Mouse (Mus musculus) lung, embryonic 14.5 days (tissue): ENCODE data around the gene 4921539E11Rik. TPM values are rescaled to one million over a fixed set of nuclear protein-coding genes. Genes with fewer than 3 reads are reported as not detected.
A peak's percentile ranks its signal among the peaks of the same experiment; 100 is the strongest.

Source experiments
- ATAC-seq: fragments of 200-750 bp; cut with Nextera tagmentation; 2 replicates; pipeline ENCODE4 v1.8.0; 2017; ENCODE audit warnings: mild to moderate bottlenecking, moderate TSS enrichment, moderate library complexity; ENCODE audit not compliant: insufficient read depth
- DNase-seq: peaks from one replicate; pipeline ENCODE4 v3.0.0-alpha.2; 2015
- H3K27ac ChIP-seq: fragments of 300-500 bp; sonication (generic); 2 replicates; pipeline ENCODE4 v1.5.1; 2014; ENCODE audit warnings: low read depth, mild to moderate bottlenecking, moderate library complexity
- H3K27me3 ChIP-seq: fragments of 300-500 bp; sonication (generic); 2 replicates; pipeline ENCODE4 v1.6.1; 2014; ENCODE audit warnings: low read length, control low read depth; ENCODE audit not compliant: insufficient read depth
- H3K36me3 ChIP-seq: fragments of 300-500 bp; sonication (generic); 2 replicates; pipeline ENCODE4 v1.6.1; 2014; ENCODE audit warnings: control low read depth; ENCODE audit not compliant: insufficient read depth
- H3K4me1 ChIP-seq: fragments of 300-500 bp; sonication (generic); 2 replicates; pipeline ENCODE4 v1.6.1; 2014; ENCODE audit warnings: antibody characterized with exemption, control low read depth; ENCODE audit not compliant: insufficient read depth
- H3K4me2 ChIP-seq: fragments of 300-500 bp; sonication (generic); 2 replicates; pipeline ENCODE4 v1.6.1; 2014; ENCODE audit warnings: mild to moderate bottlenecking
- H3K4me3 ChIP-seq: fragments of 300-500 bp; sonication (generic); 2 replicates; pipeline ENCODE4 v1.5.1; 2014; ENCODE audit warnings: low read depth, low read length
- H3K9ac ChIP-seq: fragments of 300-500 bp; sonication (generic); 2 replicates; pipeline ENCODE4 v1.6.1; 2014
- H3K9me3 ChIP-seq: fragments of 300-500 bp; sonication (generic); 2 replicates; pipeline ENCODE4 v1.6.1; 2016; ENCODE audit warnings: low read depth, low read length, control low read depth
- CTCF ChIP-seq: IDR thresholded peaks from 2 replicates; pipeline ENCODE4 v1.5.1; 2016; ENCODE audit warnings: antibody characterized with exemption, low read depth
- WGBS: fragments of 180-500 bp; shearing (Covaris S2); extraction: QIAGEN DNeasy Blood & Tissue Kit; methylation state at CpG from one replicate; pipeline ENCODE4 v1.1.7; 2014; 5-methylcytosine and 5-hydroxymethylcytosine counted together
- polyA plus RNA-seq: library from polyadenylated mRNA; unstranded; fragments of >200 nt; fragmentation: Nextera tagmentation; extraction: Ambion mirVana; gene quantifications from 2 replicates; pipeline ENCODE4 v1.2.1, GENCODE M21; 2014

Gene 4921539E11Rik
- polyA plus RNA-seq: not detected in 2 replicates

GRCm38 (mm10) chr4:103290763-103291162, at the start of gene 4921539E11Rik:
Gene 4921539E11Rik (minus strand): TSS chr4:103290863.
- 69% methylated on average over 2 of the region's 2 CpGs for WGBS
- no peak within 1 kb of the TSS for H3K27ac ChIP-seq
- H3K9ac ChIP-seq: no peak within 1 kb of the TSS
- no peaks in the 10 kb centered on the region for H3K4me1 ChIP-seq
- H3K4me2 ChIP-seq: no peak within 1 kb of the TSS
- no peak for DNase-seq
- no peaks in the 10 kb centered on the region for H3K36me3 ChIP-seq
- H3K4me3 ChIP-seq: no peak within 1 kb of the TSS
- H3K9me3 ChIP-seq: no peaks in the 10 kb centered on the region
- H3K27me3 ChIP-seq: no peaks in the 10 kb centered on the region
- TF ChIP-seq CTCF: no peak
- no peak for ATAC-seq

GRCm38 (mm10) chr4:103335134-103335533, 44.5 kb upstream of the 4921539E11Rik start:
- no peak for DNase-seq
- Histone ChIP-seq H3K27ac (no peak overlapping the region), H3K9me3 (no peaks in the 10 kb centered on the region), H3K4me3 (no peak overlapping the region), H3K9ac (no peak overlapping the region), H3K27me3 (no peaks in the 10 kb centered on the region), H3K4me1 (no peaks in the 10 kb centered on the region), H3K36me3 (peaks cover 23% of the 10 kb centered on the region), H3K4me2 (no peak overlapping the region)
- no peak for TF ChIP-seq CTCF
- no peak for ATAC-seq
- WGBS: 65% methylated on average over 5 of the region's 5 CpGs

DNA sequence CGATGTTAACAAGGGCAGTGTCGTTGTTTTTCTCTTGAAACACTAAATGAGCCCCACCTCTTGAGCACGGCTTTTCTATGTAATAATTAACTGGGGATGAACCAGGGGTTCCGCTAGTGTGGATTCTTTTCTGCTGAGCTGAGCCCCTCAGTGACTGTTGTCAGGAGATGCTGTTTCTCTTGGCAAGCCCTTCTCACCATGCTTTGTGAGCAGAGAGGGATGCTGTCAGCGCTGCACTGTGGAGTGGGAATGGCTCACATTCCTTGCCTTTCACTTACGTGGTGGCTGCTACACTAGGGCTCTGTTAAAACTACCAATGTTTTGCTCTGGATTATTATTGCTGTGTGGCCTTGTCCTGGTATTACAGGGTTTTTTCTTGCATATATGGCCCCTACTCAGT, 38.7 kb upstream of the 4921539E11Rik start:
- H3K9ac ChIP-seq: no peak overlapping the region
- H3K4me2 ChIP-seq: no peak overlapping the region
- H3K4me3 ChIP-seq: no peak overlapping the region
- no peak for TF ChIP-seq CTCF
- DNase-seq (peak; percentile 34), ATAC-seq (peak; percentile 41; the same call in 1 of the 2 replicates)
- no peaks in the 10 kb centered on the region for H3K27me3 ChIP-seq
- H3K36me3 ChIP-seq: peaks cover 23% of the 10 kb centered on the region
- no peaks in the 10 kb centered on the region for H3K9me3 ChIP-seq
- no peak overlapping the region for H3K27ac ChIP-seq
- H3K4me1 ChIP-seq: no peaks in the 10 kb centered on the region; the same call in 1 of the 2 replicates
- 44% methylated on average over 6 of the region's 6 CpGs for WGBS

- TF ChIP-seq CTCF: peak; percentile 56
- Histone ChIP-seq H3K4me1 (no peaks in the 10 kb centered on the region; the same call in 1 of the 2 replicates), H3K36me3 (peaks cover 12% of the 10 kb centered on the region), H3K9ac (no peak overlapping the region), H3K27me3 (no peaks in the 10 kb centered on the region), H3K27ac (no peak overlapping the region), H3K4me2 (no peak overlapping the region), H3K4me3 (no peak overlapping the region), H3K9me3 (no peaks in the 10 kb centered on the region)
- DNase-seq: peak; percentile 75
- no peak for ATAC-seq
- WGBS: 37% methylated on average over 3 of the region's 3 CpGs
Observed at GRCm38 (mm10) chr4:103326994-103327393, 36.3 kb upstream of the 4921539E11Rik start.

- H3K27me3 ChIP-seq: no peaks in the 10 kb centered on the region
- TF ChIP-seq CTCF: no peak
- H3K9me3 ChIP-seq: no peaks in the 10 kb centered on the region
- no peaks in the 10 kb centered on the region; the same call in 1 of the 2 replicates for H3K4me1 ChIP-seq
- H3K4me3 ChIP-seq: no peak overlapping the region
- H3K9ac ChIP-seq: no peak overlapping the region
- H3K4me2 ChIP-seq: peak overlapping the region; percentile 43
- H3K27ac ChIP-seq: peak overlapping the region; percentile 69; the same call in 1 of the 2 replicates
- peak; percentile 98 for ATAC-seq
- WGBS: 26% methylated on average over 17 of the region's 17 CpGs
- DNase-seq: peak; percentile 91
- H3K36me3 ChIP-seq: 0 out of 2 replicates have a peak, but pooled peaks cover 2% of the 10 kb centered on the region
Observed at GRCm38 (mm10) chr4:103324688-103325451, 34.2 kb upstream of the 4921539E11Rik start.

DNA sequence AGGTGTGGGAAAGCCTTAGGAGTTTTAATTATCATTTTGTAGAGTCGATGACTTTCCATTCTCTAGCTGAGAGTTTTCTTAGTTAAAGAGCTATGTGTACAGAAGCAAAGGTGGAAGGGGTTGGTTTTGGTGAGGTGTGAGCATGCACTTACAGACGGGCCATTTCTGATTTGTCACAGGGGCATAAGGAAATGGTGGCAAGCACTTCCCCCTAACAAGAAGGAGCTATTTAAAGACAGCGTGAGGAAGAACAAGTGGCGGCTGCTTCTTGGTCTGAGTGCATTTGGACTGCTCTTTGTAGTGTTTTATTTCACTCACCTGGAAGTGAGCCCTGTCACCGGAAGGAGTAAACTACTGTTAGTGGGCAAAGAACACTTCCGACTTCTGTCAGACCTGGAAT, 30.8 kb upstream of the 4921539E11Rik start:
- no peaks in the 10 kb centered on the region for H3K4me1 ChIP-seq
- WGBS: 77% methylated on average over 6 of the region's 6 CpGs
- no peak overlapping the region for H3K4me2 ChIP-seq
- no peak overlapping the region for H3K9ac ChIP-seq
- no peak for ATAC-seq
- no peak overlapping the region for H3K27ac ChIP-seq
- H3K36me3 ChIP-seq: 0 out of 2 replicates have a peak, but pooled peaks cover 2% of the 10 kb centered on the region
- H3K4me3 ChIP-seq: no peak overlapping the region
- H3K9me3 ChIP-seq: no peaks in the 10 kb centered on the region
- no peaks in the 10 kb centered on the region for H3K27me3 ChIP-seq
- TF ChIP-seq CTCF: no peak
- no peak for DNase-seq

- Histone ChIP-seq H3K27ac (no peak overlapping the region), H3K4me3 (no peak overlapping the region), H3K9me3 (no peaks in the 10 kb centered on the region), H3K4me1 (no peaks in the 10 kb centered on the region; the same call in 1 of the 2 replicates), H3K9ac (no peak overlapping the region), H3K4me2 (no peak overlapping the region), H3K27me3 (no peaks in the 10 kb centered on the region), H3K36me3 (0 out of 2 replicates have a peak, but pooled peaks cover 2% of the 10 kb centered on the region)
- DNase-seq: no peak
- TF ChIP-seq CTCF: no peak
- WGBS: 82% methylated on average over 4 of the region's 4 CpGs
- ATAC-seq: no peak
Observed at GRCm38 (mm10) chr4:103315861-103316260, 25.2 kb upstream of the 4921539E11Rik start.
